Mouse (Mus musculus) heart, embryonic 12.5 days (tissue): ENCODE measurements around the gene Cacna2d2. TPM values are rescaled to one million over a fixed set of nuclear protein-coding genes. Genes with fewer than 3 reads are reported as not detected.
A peak's percentile ranks its signal among the peaks of the same experiment; 100 is the strongest.

Experiments
- ATAC-seq: fragments of 200-750 bp; cut with Nextera tagmentation; 2 replicates; pipeline ENCODE4 v1.8.0; 2017; ENCODE audit warnings: moderate TSS enrichment, moderate library complexity; ENCODE audit not compliant: insufficient number of reproducible peaks, low FRiP score
- H3K27ac ChIP-seq: fragments of 300-500 bp; sonication (generic); 2 replicates; pipeline ENCODE4 v1.5.1; 2016; ENCODE audit warnings: mild to moderate bottlenecking, moderate library complexity; ENCODE audit not compliant: poor library complexity, severe bottlenecking
- H3K27me3 ChIP-seq: fragments of 300-500 bp; sonication (generic); replicated peaks from 2 replicates; pipeline ENCODE4 v1.6.1; 2016; ENCODE audit warnings: mild to moderate bottlenecking, moderate library complexity
- H3K36me3 ChIP-seq: fragments of 300-500 bp; sonication (generic); 2 replicates; pipeline ENCODE4 v1.6.1; 2016; ENCODE audit warnings: mild to moderate bottlenecking, moderate library complexity
- H3K4me1 ChIP-seq: fragments of 300-500 bp; sonication (generic); replicated peaks from 2 replicates; pipeline ENCODE4 v1.6.1; 2016; ENCODE audit warnings: mild to moderate bottlenecking
- H3K4me2 ChIP-seq: fragments of 300-500 bp; sonication (generic); 2 replicates; pipeline ENCODE4 v1.6.1; 2016; ENCODE audit warnings: mild to moderate bottlenecking, moderate library complexity
- H3K4me3 ChIP-seq: fragments of 300-500 bp; sonication (generic); 2 replicates; pipeline ENCODE4 v1.5.1; 2016; ENCODE audit warnings: mild to moderate bottlenecking
- H3K9ac ChIP-seq: fragments of 300-500 bp; sonication (generic); 2 replicates; pipeline ENCODE4 v1.6.1; 2016; ENCODE audit warnings: mild to moderate bottlenecking, moderate library complexity
- H3K9me3 ChIP-seq: fragments of 300-500 bp; sonication (generic); replicated peaks from 2 replicates; pipeline ENCODE4 v1.6.1; 2016; ENCODE audit warnings: mild to moderate bottlenecking, moderate library complexity
- WGBS: fragments of 180-500 bp; shearing (Covaris S2); methylation state at CpG from one replicate; pipeline ENCODE4 v1.1.7; 2016; 5-methylcytosine and 5-hydroxymethylcytosine counted together
- polyA plus RNA-seq: library from polyadenylated mRNA; unstranded; fragments of >200 nt; fragmentation: Nextera tagmentation; extraction: Ambion mirVana; gene quantifications from 2 replicates; pipeline ENCODE4 v1.2.1, GENCODE M21; 2016

Cacna2d2 gene
- polyA plus RNA-seq, 1 experiment from 2014 or later: 6.2 TPM

GRCm38 (mm10) chr9:107453151-107453550 lies 53.7 kb downstream of the Cacna2d2 start:
- WGBS: 80% methylated on average over 8 of the region's 8 CpGs
- Histone ChIP-seq H3K4me3 (no peak overlapping the region), H3K4me2 (no peak overlapping the region), H3K4me1 (peaks cover 19% of the 10 kb centered on the region), H3K9ac (no peak overlapping the region), H3K27me3 (peaks cover 23% of the 10 kb centered on the region), H3K36me3 (no peaks in the 10 kb centered on the region), H3K27ac (no peak overlapping the region), H3K9me3 (no peaks in the 10 kb centered on the region)
- ATAC-seq: no peak

- Histone ChIP-seq H3K9ac (no peak overlapping the region), H3K9me3 (no peaks in the 10 kb centered on the region), H3K4me3 (no peak overlapping the region), H3K4me2 (no peak overlapping the region), H3K27ac (no peak overlapping the region), H3K36me3 (no peaks in the 10 kb centered on the region), H3K4me1 (peaks cover 8% of the 10 kb centered on the region), H3K27me3 (peaks cover 5% of the 10 kb centered on the region; the same call in 1 of the 2 replicates)
- 65% methylated on average over 15 of the region's 15 CpGs for WGBS
- ATAC-seq: no peak
These were observed 57.3 kb downstream of the Cacna2d2 start for GRCm38 (mm10) chr9:107456667-107457066.

GRCm38 (mm10) chr9:107462907-107463306 lies 63.5 kb downstream of the Cacna2d2 start:
- Histone ChIP-seq H3K27ac (peak overlapping the region; percentile 79), H3K36me3 (no peaks in the 10 kb centered on the region), H3K4me1 (peaks cover 40% of the 10 kb centered on the region), H3K4me3 (no peak overlapping the region), H3K9me3 (no peaks in the 10 kb centered on the region), H3K4me2 (peak overlapping the region; percentile 25), H3K27me3 (0 out of 2 replicates have a peak, but pooled peaks cover 5% of the 10 kb centered on the region), H3K9ac (no peak overlapping the region)
- ATAC-seq: no peak
- 16% methylated on average over 5 of the region's 5 CpGs for WGBS

- peak; percentile 65; the same call in 1 of the 2 replicates for ATAC-seq
- WGBS: 8% methylated on average over 7 of the region's 7 CpGs
- peak overlapping the region; percentile 79 for H3K27ac ChIP-seq
- H3K9me3 ChIP-seq: no peaks in the 10 kb centered on the region
- H3K36me3 ChIP-seq: no peaks in the 10 kb centered on the region
- no peak overlapping the region for H3K4me3 ChIP-seq
- peaks cover 40% of the 10 kb centered on the region for H3K4me1 ChIP-seq
- H3K27me3 ChIP-seq: 0 out of 2 replicates have a peak, but pooled peaks cover 5% of the 10 kb centered on the region
- peak overlapping the region; percentile 25 for H3K4me2 ChIP-seq
- H3K9ac ChIP-seq: no peak overlapping the region
These were observed 64.1 kb downstream of the Cacna2d2 start for GRCm38 (mm10) chr9:107463509-107463908.

DNA sequence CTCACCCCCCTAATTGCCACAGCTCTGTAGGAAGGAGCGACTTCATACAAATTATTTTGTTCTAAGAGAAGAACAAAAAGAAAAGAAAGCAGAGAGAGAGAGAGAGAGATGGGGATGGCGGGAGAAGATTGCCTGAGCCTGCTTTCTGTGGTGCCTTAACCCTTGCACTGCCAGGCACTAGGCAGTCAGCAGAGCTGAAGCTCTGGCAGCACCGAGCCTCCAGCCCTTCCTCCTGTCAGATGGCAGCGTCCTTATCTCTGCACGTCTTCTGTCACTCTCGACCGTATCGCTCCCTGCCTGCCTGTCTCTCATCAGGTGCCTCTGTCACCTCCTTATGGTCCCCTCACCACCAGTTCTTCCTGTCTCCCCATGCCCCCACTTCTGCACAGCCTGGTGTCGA lies 64.7 kb downstream of the Cacna2d2 start:
- 6% methylated on average over 9 of the region's 9 CpGs for WGBS
- Histone ChIP-seq H3K4me1 (peaks cover 40% of the 10 kb centered on the region), H3K4me3 (no peak overlapping the region), H3K9me3 (no peaks in the 10 kb centered on the region), H3K4me2 (peak overlapping the region; percentile 3; the same call in 1 of the 2 replicates), H3K27ac (peak overlapping the region; percentile 79), H3K27me3 (0 out of 2 replicates have a peak, but pooled peaks cover 5% of the 10 kb centered on the region), H3K36me3 (no peaks in the 10 kb centered on the region), H3K9ac (no peak overlapping the region)
- ATAC-seq: peak; percentile 38; the same call in 1 of the 2 replicates

- Histone ChIP-seq H3K4me3 (no peak overlapping the region), H3K36me3 (no peaks in the 10 kb centered on the region), H3K9me3 (no peaks in the 10 kb centered on the region), H3K27me3 (0 out of 2 replicates have a peak, but pooled peaks cover 5% of the 10 kb centered on the region), H3K4me2 (no peak overlapping the region), H3K9ac (no peak overlapping the region), H3K27ac (0 out of 2 replicates have a peak overlapping the region, but pooled peaks have one; percentile 4), H3K4me1 (peaks cover 47% of the 10 kb centered on the region)
- ATAC-seq: no peak
- 23% methylated on average over 6 of the region's 6 CpGs for WGBS
These were observed 66.2 kb downstream of the Cacna2d2 start for GRCm38 (mm10) chr9:107465657-107466056.

- no peak overlapping the region for H3K4me2 ChIP-seq
- no peak overlapping the region for H3K27ac ChIP-seq
- H3K4me3 ChIP-seq: no peak overlapping the region
- H3K27me3 ChIP-seq: 0 out of 2 replicates have a peak, but pooled peaks cover 5% of the 10 kb centered on the region
- WGBS: 76% methylated on average over 13 of the region's 13 CpGs
- no peaks in the 10 kb centered on the region for H3K36me3 ChIP-seq
- ATAC-seq: no peak
- H3K4me1 ChIP-seq: peaks cover 30% of the 10 kb centered on the region
- H3K9ac ChIP-seq: no peak overlapping the region
- H3K9me3 ChIP-seq: no peaks in the 10 kb centered on the region
These were observed 69.9 kb downstream of the Cacna2d2 start for GRCm38 (mm10) chr9:107469213-107469795.

GRCm38 (mm10) chr9:107470427-107470826 lies 71.0 kb downstream of the Cacna2d2 start:
- H3K9me3 ChIP-seq: no peaks in the 10 kb centered on the region
- H3K36me3 ChIP-seq: no peaks in the 10 kb centered on the region
- no peak overlapping the region for H3K4me2 ChIP-seq
- ATAC-seq: no peak
- H3K4me3 ChIP-seq: no peak overlapping the region
- WGBS: 70% methylated on average over 15 of the region's 15 CpGs
- H3K4me1 ChIP-seq: peaks cover 19% of the 10 kb centered on the region
- no peaks in the 10 kb centered on the region for H3K27me3 ChIP-seq
- H3K27ac ChIP-seq: no peak overlapping the region
- no peak overlapping the region for H3K9ac ChIP-seq

DNA sequence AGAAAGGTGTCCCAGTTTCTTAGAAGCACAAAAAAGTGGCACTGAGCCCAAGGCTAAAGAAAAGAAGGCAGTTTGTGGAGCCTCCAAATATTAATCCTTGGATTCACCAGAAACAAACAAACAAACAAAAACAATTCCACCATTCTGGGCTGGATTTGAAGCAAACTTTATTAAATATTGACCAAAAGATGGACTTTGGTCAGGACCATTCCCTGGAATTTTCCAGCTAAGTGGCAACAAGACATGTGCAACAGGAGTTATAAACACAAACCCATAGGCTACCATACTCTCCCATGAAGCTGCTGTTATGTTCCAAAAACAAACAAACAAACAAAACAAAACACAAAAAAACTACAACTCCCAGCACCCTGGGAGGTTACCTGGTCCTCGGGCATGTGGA lies 74.6 kb downstream of the Cacna2d2 start:
- Histone ChIP-seq H3K4me3 (no peak overlapping the region), H3K4me1 (peaks cover 10% of the 10 kb centered on the region), H3K27me3 (no peaks in the 10 kb centered on the region), H3K9ac (no peak overlapping the region), H3K9me3 (no peaks in the 10 kb centered on the region), H3K36me3 (no peaks in the 10 kb centered on the region), H3K4me2 (no peak overlapping the region), H3K27ac (no peak overlapping the region)
- WGBS: 74% methylated on average over 1 of the region's 1 CpGs
- no peak for ATAC-seq

- Histone ChIP-seq H3K4me1 (peaks cover 20% of the 10 kb centered on the region), H3K27ac (no peak overlapping the region), H3K9ac (0 out of 2 replicates have a peak overlapping the region, but pooled peaks have one; percentile 16), H3K4me3 (no peak overlapping the region), H3K9me3 (no peaks in the 10 kb centered on the region), H3K27me3 (peaks cover 18% of the 10 kb centered on the region; the same call in 1 of the 2 replicates), H3K36me3 (no peaks in the 10 kb centered on the region), H3K4me2 (peak overlapping the region; percentile 49)
- no peak for ATAC-seq
- WGBS: 37% methylated on average over 5 of the region's 5 CpGs
These were observed 79.6 kb downstream of the Cacna2d2 start for GRCm38 (mm10) chr9:107478979-107479378.

- no peak for ATAC-seq
- no peak overlapping the region for H3K27ac ChIP-seq
- H3K9ac ChIP-seq: peak overlapping the region; percentile 16; the same call in 1 of the 2 replicates
- H3K4me1 ChIP-seq: peaks cover 20% of the 10 kb centered on the region
- H3K9me3 ChIP-seq: no peaks in the 10 kb centered on the region
- no peaks in the 10 kb centered on the region for H3K36me3 ChIP-seq
- 12% methylated on average over 14 of the region's 14 CpGs for WGBS
- peak overlapping the region; percentile 24 for H3K4me3 ChIP-seq
- H3K4me2 ChIP-seq: peak overlapping the region; percentile 49
- peaks cover 18% of the 10 kb centered on the region; the same call in 1 of the 2 replicates for H3K27me3 ChIP-seq
These were observed 80.2 kb downstream of the Cacna2d2 start for GRCm38 (mm10) chr9:107479593-107479992.
